In the genomic region with DNA sequence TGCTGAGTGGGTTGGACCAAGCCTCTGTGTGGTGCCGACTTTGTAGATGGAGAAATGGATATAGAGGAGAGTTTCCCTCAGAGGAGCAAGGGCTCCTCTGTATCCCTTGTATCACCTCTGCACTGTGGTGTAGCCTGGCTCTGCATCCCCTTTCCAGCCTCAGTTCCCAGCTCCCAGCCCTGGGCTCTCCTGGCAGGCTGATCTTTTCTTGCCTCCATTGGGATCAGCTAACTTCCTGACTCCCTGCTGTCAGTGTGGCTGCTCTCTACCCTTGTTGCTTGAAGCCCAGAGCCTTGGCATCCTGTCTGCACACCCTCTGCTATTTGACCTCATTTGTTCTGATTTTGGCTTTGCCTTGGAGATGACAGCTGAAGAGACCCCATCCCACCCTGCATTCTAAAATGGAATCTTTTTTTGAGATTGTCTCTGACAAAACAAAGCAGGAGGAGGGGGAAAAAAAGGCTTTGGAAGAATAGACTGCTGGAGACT, we compare ENCODE assay signal across 13 mouse cellular contexts. TPM values are rescaled to one million over a fixed set of nuclear protein-coding genes. Genes with fewer than 3 reads are reported as not detected.
DNase-seq lines count a peak whose midpoint lies in the region; ATAC-seq lines count a peak whose summit lies in the region.
"Had no signal": no experiment of that assay in that cellular context is flagged by ENCODE, and none has a peak within 500 bp of the region (broad histone marks: within the 10 kb centered on the region; RNA-seq: fewer than 3 reads in every experiment).

Amer2 (plus strand) TSS at position 439 of the 489 bp plus-strand sequence.

- no peaks in the 10 kb centered on the region for H3K9me3 ChIP-seq in neural tube, embryonic 13.5 days
- no peaks in the 10 kb centered on the region for H3K9me3 ChIP-seq in embryonic facial prominence, embryonic 10.5 days
- H3K9me3 ChIP-seq: embryonic facial prominence, embryonic 13.5 days had no signal

- no peak within 1 kb of the TSS for H3K4me2 ChIP-seq in neural tube, embryonic 13.5 days
- H3K4me2 ChIP-seq: embryonic facial prominence, embryonic 13.5 days had no signal

- no peak within 1 kb of the TSS for H3K9ac ChIP-seq in neural tube, embryonic 13.5 days
- H3K9ac ChIP-seq: embryonic facial prominence, embryonic 13.5 days had no signal

- DNase-seq in left cerebral cortex, adult 18-20 months (ENCODE audit: low spot score in 2 of 2), result no peak
- DNase-seq in left cerebral cortex, adult 11 months (ENCODE audit: low spot score), result no peak
- peak; percentile 73 to 76 for DNase-seq in cerebellum, postnatal 36 days
- DNase-seq in layer of hippocampus, postnatal 14 days (ENCODE audit: low spot score in 2 of 2), result no peak
- no peak for DNase-seq in embryonic facial prominence, embryonic 10.5 days (ENCODE audit: low spot score)
- DNase-seq in ovary, postnatal 10 days (ENCODE audit: low spot score), result no peak
- DNase-seq in c-Kit-positive CD71-positive TER-119-positive erythroid progenitor cells, embryonic 14.5 days (ENCODE audit: low spot score), result no peak
- DNase-seq: gastrocnemius, postnatal 25 days; heart, postnatal 4 days; kidney, postnatal 10 days; right cerebral cortex, postnatal 25 days had no signal

- no peaks in the 10 kb centered on the region for H3K36me3 ChIP-seq in neural tube, embryonic 13.5 days
- no peaks in the 10 kb centered on the region for H3K36me3 ChIP-seq in embryonic facial prominence, embryonic 10.5 days (replicated peaks)
- H3K36me3 ChIP-seq: embryonic facial prominence, embryonic 13.5 days had no signal

- no peak within 1 kb of the TSS for H3K4me3 ChIP-seq in neural tube, embryonic 13.5 days
- no peak within 1 kb of the TSS for H3K4me3 ChIP-seq in embryonic facial prominence, embryonic 10.5 days
- H3K4me3 ChIP-seq: embryonic facial prominence, embryonic 13.5 days had no signal

- 71% methylated on average over 1 of the region's 1 CpGs for WGBS in neural tube, embryonic 13.5 days
- WGBS in embryonic facial prominence, embryonic 10.5 days, result 83% methylated on average over 1 of the region's 1 CpGs

- no peak within 1 kb of the TSS for H3K27ac ChIP-seq in neural tube, embryonic 13.5 days (replicated peaks)
- H3K27ac ChIP-seq in embryonic facial prominence, embryonic 10.5 days (replicated peaks), result no peak within 1 kb of the TSS
- H3K27ac ChIP-seq: embryonic facial prominence, embryonic 13.5 days had no signal

- H3K27me3 ChIP-seq in neural tube, embryonic 13.5 days, result peaks cover 6% of the 10 kb centered on the region; the same call in 1 of the 2 replicates
- peaks cover 39% of the 10 kb centered on the region for H3K27me3 ChIP-seq in embryonic facial prominence, embryonic 10.5 days (replicated peaks; ENCODE audit: low read depth, poor library complexity, severe bottlenecking)

- ATAC-seq in neural tube, embryonic 13.5 days (ENCODE audit: low read depth), result no peak

- H3K4me1 ChIP-seq in neural tube, embryonic 13.5 days (replicated peaks), result peaks cover 14% of the 10 kb centered on the region
- H3K4me1 ChIP-seq in embryonic facial prominence, embryonic 10.5 days, result peaks cover 22% of the 10 kb centered on the region

RNA-seq across cellular contexts. Expression of gene Amer2, which starts in this region (rescaled TPM):
- 10 to 100 TPM; 42.4 to 44.1 TPM for total RNA-seq in left cerebral cortex, adult 18-20 months (2021)
- 10 to 100 TPM; 44.0 to 44.2 TPM for total RNA-seq in layer of hippocampus, postnatal 14 days (2021)
- 26.7 and 28.5 TPM in 2 replicates for polyA plus RNA-seq in neural tube, embryonic 13.5 days (2015; fragmentation: Nextera tagmentation; extraction: Ambion mirVana)
- 4.5 and 4.9 TPM in 2 replicates for polyA plus RNA-seq in embryonic facial prominence, embryonic 10.5 days (2016; fragmentation: Nextera tagmentation; extraction: Ambion mirVana)

Comparison
In these comparisons a context has a peak if more than half of its experiments do, and no peak if none do; other contexts are left out.
1. DNase-seq: peak in cerebellum, postnatal 36 days (2 of 2); none in left cerebral cortex, adult 18-20 months (0 of 2), left cerebral cortex, adult 11 months (single experiment), layer of hippocampus, postnatal 14 days (0 of 2), embryonic facial prominence, embryonic 10.5 days (single experiment), ovary, postnatal 10 days (single experiment) and c-Kit-positive CD71-positive TER-119-positive erythroid progenitor cells, embryonic 14.5 days (single experiment).